Mouse (Mus musculus) liver, embryonic 14.5 days (tissue): ENCODE results near the gene Ttc9b. TPM values are rescaled to one million over a fixed set of nuclear protein-coding genes. Genes with fewer than 3 reads are reported as not detected.

Source experiments
- ATAC-seq: fragments of 200-750 bp; cut with Nextera tagmentation; 2 replicates; pipeline ENCODE4 v1.8.0; 2017; ENCODE audit warnings: moderate number of reproducible peaks, mild to moderate bottlenecking, moderate library complexity; ENCODE audit not compliant: insufficient read depth
- DNase-seq, 3 experiments: peaks; one replicate each; pipeline ENCODE4 v3.0.0-alpha.2; 2012 to 2013; ENCODE audit warnings: low read depth in 3 of 3, low spot score in 3 of 3
- H3K27ac ChIP-seq: fragments of 300-500 bp; sonication (generic); 2 replicates; pipeline ENCODE4 v1.5.1; 2014; ENCODE audit warnings: moderate library complexity, mild to moderate bottlenecking, control low read depth, inconsistent platforms
- H3K27me3 ChIP-seq: fragments of 300-500 bp; sonication (generic); 2 replicates; pipeline ENCODE4 v1.6.1; 2014; ENCODE audit warnings: mild to moderate bottlenecking, low read length, moderate library complexity; ENCODE audit not compliant: control insufficient read depth, insufficient read depth
- H3K36me3 ChIP-seq: fragments of 300-500 bp; sonication (generic); replicated peaks from 2 replicates; pipeline ENCODE4 v1.6.1; 2014; ENCODE audit warnings: low read depth; ENCODE audit not compliant: control insufficient read depth, insufficient read depth
- H3K4me1 ChIP-seq, 2 experiments: fragments of 200-500 bp in 1 of 2; fragments of 300-500 bp in 1 of 2; sonication (generic) in 1 of 2; replicated peaks; 2 replicates each; pipeline ENCODE4 v1.6.1; 2012 to 2014; ENCODE audit warnings: antibody characterized with exemption in 1 of 2, inconsistent platforms in 1 of 2, low read length in 1 of 2; ENCODE audit not compliant: control insufficient read depth in 2 of 2, insufficient read depth in 2 of 2
- H3K4me2 ChIP-seq: fragments of 300-500 bp; sonication (generic); 2 replicates; pipeline ENCODE4 v1.6.1; 2014; ENCODE audit warnings: low read depth, mild to moderate bottlenecking, control low read depth, moderate library complexity
- H3K4me3 ChIP-seq, 2 experiments: fragments of 200-500 bp in 1 of 2; fragments of 300-500 bp in 1 of 2; sonication (generic) in 1 of 2; 2 replicates each; pipeline ENCODE4 v1.5.1; 2012 to 2014; ENCODE audit warnings: low read depth in 2 of 2, low read length in 2 of 2, mild to moderate bottlenecking in 2 of 2, control low read depth in 1 of 2, inconsistent platforms in 1 of 2, moderate library complexity in 1 of 2; ENCODE audit not compliant: insufficient read depth in 1 of 2
- H3K9ac ChIP-seq: fragments of 300-500 bp; sonication (generic); replicated peaks from 2 replicates; pipeline ENCODE4 v1.6.1; 2014; ENCODE audit warnings: mild to moderate bottlenecking, control low read depth, moderate library complexity
- H3K9me3 ChIP-seq: fragments of 300-500 bp; sonication (generic); 2 replicates; pipeline ENCODE4 v1.6.1; 2016; ENCODE audit warnings: low read length, mixed read lengths; ENCODE audit not compliant: control insufficient read depth
- CTCF ChIP-seq: IDR thresholded peaks from 2 replicates; pipeline ENCODE4 v1.5.1; 2016; ENCODE audit warnings: antibody characterized with exemption, low read depth, control low read depth
- EP300 ChIP-seq: IDR thresholded peaks from 2 replicates; pipeline ENCODE4 v1.6.1; 2016; ENCODE audit warnings: antibody characterized with exemption, low read depth
- WGBS: fragments of 180-500 bp; shearing (Covaris S2); extraction: QIAGEN DNeasy Blood & Tissue Kit; methylation state at CpG from one replicate; pipeline ENCODE4 v1.1.7; 2014; ENCODE audit not compliant: insufficient replicate concordance; 5-methylcytosine and 5-hydroxymethylcytosine counted together
- polyA plus RNA-seq, 2 experiments: library from polyadenylated mRNA; depleted of rRNA in 1 of 2; stranded (reverse) in 1 of 2; unstranded in 1 of 2; fragments of >200 nt; fragmentation: Nextera tagmentation in 1 of 2; extraction: Ambion mirVana in 1 of 2; gene quantifications; 2 replicates each; pipeline versions ENCODE4 v1.2.1 to v1.2.3; 2012 to 2014

Ttc9b gene
- polyA plus RNA-seq, 2 experiments: not detected

DNA sequence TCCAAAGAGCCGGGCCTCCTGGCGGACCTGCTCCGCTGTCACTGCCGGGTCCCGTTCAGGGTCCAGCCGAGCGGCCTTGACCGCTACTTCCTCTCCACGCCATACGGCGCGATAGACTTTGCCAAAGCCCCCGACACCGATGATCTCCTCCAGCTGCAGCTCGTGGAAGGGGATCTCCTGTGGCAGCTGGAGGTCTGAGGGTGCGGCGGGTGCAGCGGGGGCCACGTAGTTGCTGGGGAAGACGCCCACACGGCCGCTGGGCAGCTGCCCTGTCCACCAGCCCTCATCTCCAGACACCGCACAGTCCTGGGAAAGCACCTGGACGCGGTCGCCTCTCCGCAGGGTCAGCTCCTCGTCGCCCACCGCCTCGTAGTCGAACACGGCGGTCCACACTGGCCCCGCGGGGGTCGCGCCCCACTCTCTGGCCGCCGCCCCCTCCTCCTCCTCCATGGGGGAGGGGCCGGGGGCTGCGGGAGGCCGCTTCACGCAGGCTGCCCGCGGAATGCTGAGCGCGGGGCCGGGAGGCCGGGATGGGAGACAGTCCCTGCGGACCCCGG lies 19.9 kb downstream of the Ttc9b start:
- Histone ChIP-seq H3K4me3 (peak overlapping the region; percentile 67 to 77), H3K9me3 (no peaks in the 10 kb centered on the region), H3K4me1 (peaks cover 0 to 11% of the 10 kb centered on the region in 2 experiments; a peak in 2 of 4 replicates), H3K9ac (peak overlapping the region; percentile 64), H3K36me3 (no peaks in the 10 kb centered on the region), H3K27me3 (peaks cover 10% of the 10 kb centered on the region), H3K27ac (no peak overlapping the region), H3K4me2 (peak overlapping the region; percentile 100)
- WGBS: 1% methylated on average over 52 of the region's 52 CpGs
- TF ChIP-seq EP300: no peak
- no peak for TF ChIP-seq CTCF
- DNase-seq (no peak), ATAC-seq (no peak)

DNA sequence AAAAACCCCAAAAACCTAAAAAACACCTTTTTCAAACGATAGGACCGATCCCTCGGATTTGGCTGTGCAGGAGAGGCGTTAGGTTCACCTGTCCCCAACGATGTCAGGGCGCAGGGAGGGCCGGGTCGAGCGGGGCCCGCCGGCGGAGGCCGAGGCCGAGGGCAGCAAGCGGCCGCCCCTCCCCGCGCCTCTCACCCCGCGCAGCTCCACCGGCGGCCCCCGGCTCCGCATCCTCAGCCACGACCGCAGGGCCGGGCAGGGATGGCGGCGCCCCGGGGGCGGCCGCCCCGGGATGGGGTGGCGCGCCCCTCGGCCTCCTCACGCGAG lies 20.4 kb downstream of the Ttc9b start:
- H3K9me3 ChIP-seq: no peaks in the 10 kb centered on the region
- H3K4me3 ChIP-seq: peak overlapping the region; percentile 67 to 77
- H3K27me3 ChIP-seq: peaks cover 10% of the 10 kb centered on the region
- H3K27ac ChIP-seq: no peak overlapping the region
- WGBS: under 1% methylated on average over 36 of the region's 38 CpGs
- no peak for DNase-seq
- peaks cover 0 to 11% of the 10 kb centered on the region in 2 experiments; a peak in 2 of 4 replicates for H3K4me1 ChIP-seq
- H3K4me2 ChIP-seq: peak overlapping the region; percentile 100
- H3K36me3 ChIP-seq: no peaks in the 10 kb centered on the region
- TF ChIP-seq EP300 (no peak), CTCF (no peak)
- peak overlapping the region; percentile 64 for H3K9ac ChIP-seq
- ATAC-seq: peak; percentile 72

DNA sequence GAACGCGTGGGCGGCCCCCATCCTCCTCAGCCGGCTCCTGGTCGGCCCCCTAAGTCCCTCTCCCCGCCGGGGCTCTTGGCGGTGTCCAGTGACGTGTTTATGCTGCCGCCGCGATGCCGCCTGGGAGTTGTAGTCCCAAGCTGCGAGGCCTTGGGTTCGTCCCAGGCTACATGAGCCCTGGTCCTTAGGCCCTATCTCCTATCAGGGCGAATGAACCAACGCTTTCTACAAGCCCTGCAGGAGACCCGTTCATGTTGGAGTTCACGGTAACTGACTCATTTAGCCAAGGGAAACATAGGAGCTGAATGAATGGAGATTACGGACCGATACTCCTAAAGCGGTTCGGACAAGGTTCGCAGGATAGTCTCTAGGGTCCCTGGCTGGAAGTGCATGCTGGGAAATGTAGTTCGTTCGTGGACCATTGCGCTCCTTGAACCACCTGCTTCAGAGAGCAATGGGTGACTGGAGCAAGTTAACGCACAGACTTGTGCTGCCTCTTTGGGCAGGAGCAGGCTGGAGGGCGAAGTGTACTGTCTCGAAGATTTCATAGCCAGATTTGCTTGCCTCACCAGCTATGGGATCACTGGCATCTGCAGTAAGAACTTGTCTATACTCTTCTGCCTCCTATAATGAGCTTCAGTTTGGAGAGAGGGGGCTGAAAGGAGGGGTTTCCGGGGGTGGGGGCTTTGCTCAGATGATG lies 21.0 kb downstream of the Ttc9b start, which contains the start of gene Map3k10:
TSS of gene Map3k10 (minus strand) at position 77 of the 700 bp plus-strand sequence.
- Histone ChIP-seq H3K4me2 (peak within 1 kb of the TSS; percentile 100), H3K9ac (peak within 1 kb of the TSS; percentile 64), H3K9me3 (no peaks in the 10 kb centered on the region), H3K4me1 (peaks cover 0 to 11% of the 10 kb centered on the region in 2 experiments; a peak in 2 of 4 replicates), H3K27ac (no peak within 1 kb of the TSS), H3K36me3 (no peaks in the 10 kb centered on the region), H3K4me3 (peak within 1 kb of the TSS; percentile 67 to 77), H3K27me3 (peaks cover 10% of the 10 kb centered on the region)
- DNase-seq (peak; percentile 75 to 80 (median 76)), ATAC-seq (peak; percentile 97)
- WGBS: under 1% methylated on average over 31 of the region's 31 CpGs
- TF ChIP-seq CTCF: no peak
- TF ChIP-seq EP300: no peak

- 24% methylated on average over 14 of the region's 14 CpGs for WGBS
- Histone ChIP-seq H3K27me3 (peaks cover 10% of the 10 kb centered on the region), H3K9ac (no peak overlapping the region; the same call in 1 of the 2 replicates), H3K4me3 (peak overlapping the region in 1 of 2 experiments; percentile 67; a peak in 2 of 4 replicates), H3K36me3 (no peaks in the 10 kb centered on the region), H3K9me3 (no peaks in the 10 kb centered on the region), H3K4me2 (peak overlapping the region; percentile 100), H3K27ac (no peak overlapping the region), H3K4me1 (peaks cover 0 to 11% of the 10 kb centered on the region in 2 experiments; a peak in 2 of 4 replicates)
- TF ChIP-seq EP300: no peak
- no peak for TF ChIP-seq CTCF
- ATAC-seq: no peak
- no peak for DNase-seq
These were observed 21.5 kb downstream of the Ttc9b start for GRCm38 (mm10) chr7:27675222-27675612.

GRCm38 (mm10) chr7:27683218-27683617 lies 29.5 kb downstream of the Ttc9b start:
- 25% methylated on average over 2 of the region's 2 CpGs for WGBS

More at GRCm38 (mm10) chr7:27683218-27683617, 29.5 kb downstream of the Ttc9b start:
- no peaks in the 10 kb centered on the region for H3K36me3 ChIP-seq
- H3K4me2 ChIP-seq: no peak overlapping the region
- no peak overlapping the region for H3K4me3 ChIP-seq
- H3K9ac ChIP-seq: no peak overlapping the region
- no peaks in the 10 kb centered on the region; a peak in 1 of 4 replicates for H3K4me1 ChIP-seq
- H3K9me3 ChIP-seq: no peaks in the 10 kb centered on the region
- no peaks in the 10 kb centered on the region for H3K27me3 ChIP-seq
- ATAC-seq (no peak), DNase-seq (no peak)
- no peak overlapping the region for H3K27ac ChIP-seq
- TF ChIP-seq EP300 (no peak), CTCF (no peak)
